Mouse (Mus musculus): Measurements from ENCODE around the gene Tars.

GRCm38 (mm10) chr15:11436709-11437280 lies 37.3 kb upstream of the Tars start:
- TF ChIP-seq CHD2 (IDR thresholded peaks at IDR 0.05; ENCODE audit: low read depth, low read length) = no peak
- no peak for TF ChIP-seq ZNF384 (IDR thresholded peaks at IDR 0.05; ENCODE audit: low read depth, low read length)
